Mouse (Mus musculus) heart, postnatal 10 days (tissue): ENCODE results near the gene Gspt1. TPM values are rescaled to one million over a fixed set of nuclear protein-coding genes. Genes with fewer than 3 reads are reported as not detected.
"Not testable (repeated sequence)": the region's sequence is repeated elsewhere in the genome, so short reads cannot be mapped to it uniquely, and the experiment has no call there.

Source experiments
- DNase-seq, 2 experiments: peaks; one replicate each; pipeline ENCODE4 v3.0.0; 2021
- intact Hi-C: fragments of 180-260 bp; cut with DNase I; formaldehyde crosslinking; loops from one replicate; pipeline ENCODE4 v1.15.1; 2025
- total RNA-seq, 2 experiments: library from RNA; stranded (reverse); gene quantifications; 2 replicates each; pipeline ENCODE4 v1.2.3; 2021

Gene Gspt1
- 10 to 100 TPM; 75.1 to 83.5 TPM for total RNA-seq

DNA sequence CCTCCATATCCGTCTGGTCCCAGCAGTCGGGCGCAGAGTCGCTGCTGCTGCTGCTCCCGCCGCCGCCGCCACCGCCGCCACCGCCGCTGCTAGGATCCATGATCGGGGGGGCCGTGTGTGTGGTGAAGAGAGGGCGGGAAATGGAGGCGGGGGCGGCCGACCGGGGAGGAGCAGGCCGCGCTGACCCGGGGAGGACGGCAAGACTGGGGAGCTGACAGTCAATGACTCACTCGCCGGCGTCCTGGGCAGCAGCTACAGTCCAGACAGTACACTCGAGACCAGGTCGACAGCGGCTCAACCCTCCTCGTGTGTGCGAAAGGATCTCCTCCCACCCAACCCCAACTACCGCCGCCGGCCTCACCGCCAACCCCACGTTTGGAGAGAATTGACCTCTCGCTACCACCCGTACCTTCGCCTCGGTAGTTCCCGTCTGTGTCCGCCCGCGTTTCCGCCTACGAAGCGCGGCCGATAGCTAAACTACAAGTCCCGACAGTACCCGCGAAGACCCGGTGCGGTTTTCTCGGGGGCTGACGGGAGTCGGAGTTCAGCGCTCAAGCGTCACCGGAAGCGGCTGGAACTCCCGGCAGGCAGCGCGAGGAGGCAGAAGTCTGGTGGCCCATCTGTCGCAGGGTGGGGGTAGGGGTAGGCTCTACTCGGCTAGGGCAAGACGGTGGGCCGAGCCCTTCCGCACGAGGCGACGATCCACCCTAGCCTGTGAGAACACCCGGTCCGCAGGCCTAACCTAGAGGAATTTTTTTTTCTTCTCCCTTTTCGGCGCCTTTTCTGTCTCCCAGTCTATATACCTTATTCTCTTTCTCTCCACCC lies at the start of gene Gspt1:
TSS of gene Gspt1 (minus strand) at position 428 of the 825 bp plus-strand sequence.
- intact Hi-C loops = loop anchor here (2.0 kb wide), 1 partner anchor 69 kb away; the partner anchor contains the start of gene Snx29
- DNase-seq = peak; percentile 99

DNA sequence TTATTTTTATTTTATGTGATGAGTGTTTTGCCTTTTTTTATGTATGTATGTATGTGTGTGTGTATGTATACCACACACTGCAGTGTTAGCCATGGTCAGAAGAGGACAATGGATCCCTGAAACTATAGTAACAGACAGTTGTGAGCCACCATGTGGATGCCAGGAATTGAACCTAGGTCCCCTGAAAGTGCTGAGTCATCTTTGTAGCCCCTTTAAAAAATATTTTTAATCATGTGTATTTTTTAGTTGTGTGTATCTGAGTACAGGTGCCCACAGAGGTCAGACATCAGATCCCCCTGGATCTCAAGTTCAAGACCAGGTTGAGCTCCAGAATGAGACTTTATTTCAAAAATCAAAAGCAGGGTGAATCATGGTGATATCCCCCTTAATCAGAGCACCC lies 49.6 kb upstream of the Gspt1 start:
- intact Hi-C loops = no loop called here
- DNase-seq = no peak

DNA sequence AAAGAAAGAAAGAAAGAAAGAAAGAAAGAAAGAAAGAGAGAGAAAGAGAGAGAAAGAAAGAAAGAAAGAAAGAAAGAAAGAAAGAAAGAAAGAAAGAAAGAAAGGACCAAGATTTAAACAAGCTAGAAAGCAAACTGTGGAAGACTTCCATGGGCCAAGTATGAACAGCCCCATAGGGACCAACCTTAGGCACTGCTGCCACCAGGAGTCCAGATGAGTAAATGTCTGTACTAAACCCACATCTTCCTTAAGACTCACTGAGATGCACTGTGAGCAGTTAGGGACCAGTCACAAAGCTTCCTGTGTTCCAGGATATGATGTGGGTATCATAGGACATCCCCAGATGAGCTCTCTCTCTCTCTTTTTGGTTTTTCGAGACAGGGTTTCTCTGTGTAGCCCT lies 43.6 kb upstream of the Gspt1 start:
- intact Hi-C loops = not testable (repeated sequence)
- DNase-seq = peak; percentile 15

DNA sequence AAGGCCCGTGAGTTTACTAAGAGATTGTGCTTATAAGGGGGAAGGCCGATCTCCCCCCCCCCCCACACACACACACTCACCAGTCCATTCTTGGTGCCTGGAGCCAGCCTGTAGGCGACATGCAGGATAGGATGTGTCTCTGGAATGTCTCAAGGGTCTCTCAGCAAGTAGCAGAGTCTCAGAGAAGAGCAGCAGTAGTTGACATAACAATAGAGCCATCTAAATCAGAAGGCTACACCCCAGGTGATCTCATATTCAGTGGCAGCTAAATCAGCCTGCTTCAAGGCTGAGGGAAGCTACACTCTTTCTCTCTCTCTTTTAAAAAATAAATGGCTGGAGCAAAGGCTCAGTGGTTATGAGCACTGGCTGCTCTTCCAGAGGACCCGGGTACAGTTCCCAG lies 41.5 kb upstream of the Gspt1 start:
- DNase-seq, intact Hi-C loops: not testable (repeated sequence)

DNA sequence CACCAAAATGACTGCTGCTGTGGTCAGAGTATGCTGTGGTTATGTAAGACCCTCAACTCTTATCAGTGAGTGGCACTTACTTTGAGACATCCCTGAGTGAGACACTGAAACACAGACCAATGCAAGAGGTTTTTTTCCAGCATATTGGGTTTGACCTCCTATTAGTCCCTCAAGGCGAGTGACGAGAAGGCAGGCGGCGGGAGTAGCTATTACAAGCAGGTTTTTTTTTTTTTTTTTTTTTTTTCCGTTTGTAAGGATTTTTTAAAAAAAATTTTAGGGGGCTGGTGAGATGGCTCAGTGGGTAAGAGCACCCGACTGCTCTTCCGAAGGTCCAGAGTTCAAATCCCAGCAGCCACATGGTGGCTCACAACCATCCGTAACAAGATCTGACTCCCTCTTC lies 34.7 kb upstream of the Gspt1 start:
- intact Hi-C loops, DNase-seq: not testable (repeated sequence)

DNA sequence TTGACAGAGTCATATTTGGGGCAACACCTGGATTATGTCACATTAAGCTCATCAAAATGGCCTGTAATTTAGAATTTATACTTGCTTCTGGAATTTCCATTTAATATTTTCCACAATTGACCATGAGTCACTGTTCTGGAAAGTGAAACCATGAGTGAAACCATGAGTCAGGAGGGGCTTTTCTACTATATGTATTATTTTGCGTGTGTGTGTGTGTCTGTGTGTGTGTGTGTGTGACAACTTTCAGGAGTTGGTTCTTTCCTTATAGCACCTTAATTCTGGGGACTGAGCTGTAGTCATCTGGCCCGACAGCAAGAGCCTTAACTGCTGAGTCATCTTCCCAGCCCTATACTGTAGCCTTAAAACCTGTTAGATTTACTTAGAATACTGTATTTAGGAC lies 31.8 kb upstream of the Gspt1 start:
- no peak for DNase-seq
- intact Hi-C loops = no loop called here

DNA sequence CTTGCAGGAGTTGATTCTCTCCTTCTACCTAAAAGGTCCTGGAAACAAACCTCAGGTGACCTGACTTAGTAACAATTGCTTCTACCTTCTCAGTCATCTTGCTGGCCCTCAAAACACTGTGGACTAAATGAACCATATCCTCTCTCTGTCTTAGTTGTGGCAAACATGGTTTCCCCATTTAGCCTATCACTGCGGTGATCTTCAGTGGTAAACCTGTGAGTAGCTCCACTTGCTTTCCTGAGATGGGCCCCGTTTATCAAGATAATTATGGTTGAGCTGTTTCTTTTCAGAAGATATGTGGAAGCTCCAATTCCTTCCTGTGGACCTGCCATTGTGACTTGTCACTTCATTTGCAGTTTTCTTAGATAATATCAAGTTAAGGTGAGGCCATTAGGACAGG lies 30.8 kb upstream of the Gspt1 start:
- no peak for DNase-seq
- intact Hi-C loops = no loop called here

DNA sequence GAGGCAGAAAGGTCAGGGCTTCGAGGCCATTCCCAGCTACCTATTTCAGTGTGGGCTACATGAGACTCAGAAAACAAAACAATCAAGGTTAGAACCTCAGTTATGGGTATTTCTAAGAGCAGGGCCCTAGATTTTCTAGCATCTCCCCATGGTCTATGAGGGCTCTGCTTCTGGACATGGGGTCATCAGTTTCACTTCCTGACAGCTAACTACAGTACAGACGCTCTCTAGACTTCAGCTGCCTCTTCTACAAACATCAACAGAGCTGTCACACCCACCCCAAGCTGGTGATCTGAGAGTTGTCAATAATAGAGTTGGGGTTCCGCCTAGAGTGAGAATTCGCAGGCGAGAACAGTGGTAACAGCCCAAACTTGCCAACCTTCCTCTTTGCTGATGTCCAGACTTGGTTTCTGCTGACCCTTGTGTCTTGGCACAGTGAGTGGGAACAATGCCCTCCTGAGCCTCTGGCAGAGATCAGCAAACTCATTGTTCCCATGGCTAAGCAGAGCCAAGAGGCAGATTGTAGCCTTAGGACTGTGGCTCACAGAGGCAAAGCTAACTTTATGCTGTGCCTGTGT lies 28.6 kb upstream of the Gspt1 start:
- intact Hi-C loops = no loop called here
- DNase-seq = peak; percentile 3 to 7

DNA sequence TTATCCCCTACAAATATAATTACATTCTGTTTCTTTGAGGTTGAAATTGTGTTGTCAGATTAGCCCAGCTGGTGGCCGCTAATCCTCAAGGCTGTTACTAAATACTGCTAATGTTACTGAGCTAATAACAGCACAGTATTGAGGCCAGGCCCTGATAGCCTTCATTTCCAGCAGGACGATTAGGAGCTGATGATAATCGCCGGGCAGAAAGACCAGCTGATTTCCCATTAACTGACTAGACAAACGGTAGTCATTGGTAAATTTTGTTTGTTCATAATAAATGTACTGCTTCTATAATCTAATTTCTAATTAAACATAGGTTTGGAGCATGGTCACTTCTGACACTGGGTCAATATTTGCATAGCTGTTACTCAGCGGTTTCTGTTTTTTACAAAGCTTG lies 24.7 kb upstream of the Gspt1 start:
- no peak for DNase-seq
- intact Hi-C loops = no loop called here

DNA sequence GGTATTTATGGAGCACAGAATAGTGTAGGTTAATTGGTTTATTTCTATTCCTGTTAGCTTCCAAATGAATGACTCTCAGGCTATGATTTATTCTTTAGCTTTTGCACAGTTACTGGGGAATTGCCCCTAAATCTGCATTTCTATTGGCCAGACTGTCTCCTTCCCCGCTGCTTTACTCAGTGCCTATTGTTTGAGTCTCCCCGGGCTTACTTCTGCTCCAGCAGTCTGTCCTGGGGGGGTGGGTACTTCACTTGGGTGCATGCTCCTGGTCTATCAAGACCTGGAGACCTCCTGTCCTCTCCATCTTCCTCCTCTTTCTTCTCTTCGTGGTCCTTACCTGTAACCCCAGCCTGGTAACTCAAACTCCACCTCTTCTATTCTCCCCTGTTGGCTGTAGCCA lies 22.8 kb upstream of the Gspt1 start:
- intact Hi-C loops = no loop called here
- no peak for DNase-seq

DNA sequence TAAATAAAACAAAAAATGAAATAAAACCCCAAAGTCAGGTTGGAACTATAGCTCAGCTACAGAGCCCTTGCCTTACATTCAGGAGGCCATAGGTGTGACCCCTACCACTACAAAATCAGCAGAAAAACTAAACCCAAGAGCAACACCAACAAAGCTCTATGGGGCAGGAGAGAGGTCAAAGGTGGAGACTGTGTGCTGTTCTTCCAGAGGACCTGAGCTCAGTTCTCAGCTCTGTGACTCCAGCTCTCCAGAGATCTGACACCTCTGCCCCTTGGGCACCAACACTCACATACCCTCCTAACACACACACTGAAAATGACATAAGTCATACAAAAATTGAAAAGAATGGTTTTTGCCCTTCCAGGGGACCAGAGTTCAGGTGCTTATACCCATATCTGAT lies 16.9 kb upstream of the Gspt1 start:
- no peak for DNase-seq
- intact Hi-C loops = no loop called here

DNA sequence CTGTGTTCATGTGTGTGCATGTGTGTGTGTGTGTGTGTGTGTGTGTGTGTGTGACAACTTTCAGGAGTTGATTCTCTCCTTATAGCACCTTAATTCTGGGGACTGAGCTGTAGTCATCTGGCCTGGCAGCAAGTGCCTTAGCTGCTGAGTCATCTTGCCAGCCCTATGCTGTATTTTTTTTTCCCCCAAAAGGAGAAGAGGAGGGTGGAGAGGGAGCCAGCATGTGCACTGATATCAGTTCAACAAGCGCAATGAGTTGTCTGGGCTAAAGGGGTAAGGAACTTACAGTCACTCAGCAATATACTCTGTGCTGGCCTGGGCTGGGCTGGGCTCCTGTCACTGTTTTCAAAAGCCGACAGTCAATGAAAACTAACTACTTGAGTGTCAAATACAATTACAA lies 16.5 kb upstream of the Gspt1 start:
- intact Hi-C loops = no loop called here
- DNase-seq = no peak

DNA sequence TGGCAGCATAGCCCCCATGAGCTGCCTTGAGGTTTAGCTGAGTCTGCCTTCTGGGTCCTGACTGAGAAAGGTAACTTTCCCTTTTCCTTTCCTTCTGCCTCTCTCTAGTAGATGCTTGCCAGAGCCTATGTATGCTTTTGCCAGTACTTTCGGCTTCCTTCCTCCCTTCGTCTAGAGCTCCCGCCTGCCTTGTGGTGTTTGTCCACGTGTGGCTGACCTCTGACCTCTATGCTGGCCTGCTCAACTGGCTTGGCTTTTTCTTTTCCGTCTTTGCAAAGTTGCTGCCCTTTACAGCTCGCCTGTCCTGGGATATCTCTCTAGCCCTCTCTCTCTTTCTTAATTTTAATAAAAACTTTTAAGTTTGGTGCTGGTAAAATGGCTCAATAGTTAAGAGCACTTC lies 15.7 kb upstream of the Gspt1 start:
- no peak for DNase-seq
- intact Hi-C loops = no loop called here

DNA sequence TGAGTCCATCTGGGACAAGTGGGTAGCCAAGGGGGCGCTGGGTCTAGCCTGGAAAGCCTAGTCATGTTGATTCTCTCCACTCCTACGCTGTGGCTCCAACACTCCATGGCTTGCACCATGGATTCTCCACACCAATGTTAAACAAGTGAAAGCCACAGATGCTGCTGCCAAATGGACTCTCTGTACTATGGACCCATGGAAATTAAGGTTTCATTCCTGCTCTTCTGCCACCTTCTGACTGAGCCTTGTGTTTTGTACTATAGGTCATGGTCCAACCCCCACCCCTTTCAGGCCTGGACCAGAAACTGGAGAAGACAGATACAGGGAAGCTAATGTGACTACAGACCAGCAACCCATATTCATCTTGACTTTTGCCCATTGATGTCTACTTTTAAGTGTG lies 12.4 kb upstream of the Gspt1 start:
- DNase-seq = no peak
- intact Hi-C loops = no loop called here

DNA sequence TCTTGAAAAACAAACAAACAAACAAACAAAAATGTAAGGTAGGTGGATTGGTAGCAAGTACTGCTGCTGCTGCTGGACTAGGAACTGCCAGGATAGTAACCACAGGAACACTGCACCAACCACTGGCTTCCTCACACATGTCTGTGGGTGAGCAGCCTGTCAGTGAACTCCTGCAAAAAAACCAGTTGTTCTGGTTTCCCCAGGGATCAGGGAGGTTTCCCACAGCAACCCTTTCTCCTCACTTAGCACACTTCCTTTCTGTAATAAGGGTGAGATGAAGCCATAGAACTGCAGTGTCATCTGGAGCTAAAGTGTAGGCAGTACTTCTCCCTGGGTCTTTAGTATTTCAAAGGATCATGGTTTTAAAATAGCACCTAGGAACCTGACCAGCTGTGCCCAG lies 9.1 kb upstream of the Gspt1 start:
- DNase-seq = no peak
- intact Hi-C loops = no loop called here

DNA sequence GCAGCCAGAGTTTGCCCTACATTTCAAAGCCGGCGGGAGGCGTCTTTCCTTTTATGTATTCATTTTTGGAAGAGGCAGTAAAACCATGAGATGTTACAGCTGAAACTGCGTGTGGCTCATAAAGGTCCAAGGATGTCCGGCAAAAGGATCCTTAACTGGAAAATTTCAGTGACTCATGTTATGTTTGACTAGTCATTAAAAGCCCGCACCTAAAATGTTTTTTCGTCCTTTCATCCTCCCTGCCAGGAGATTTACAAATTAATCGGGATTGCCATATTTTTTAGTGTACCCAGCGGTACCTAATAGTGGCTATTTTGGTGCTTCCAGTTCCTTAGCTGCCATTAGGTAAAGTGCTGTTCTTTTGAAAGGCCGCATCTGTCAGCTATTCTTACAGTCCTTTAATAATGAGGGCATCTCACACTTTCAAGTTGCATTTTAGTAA lies 619 bp upstream of the Gspt1 start:
- no peak for DNase-seq
- intact Hi-C loops = loop anchor here (2.0 to 5.0 kb wide), 2 partner anchors 68 to 163 kb away; partner anchors contain the start of gene Snx29

DNA sequence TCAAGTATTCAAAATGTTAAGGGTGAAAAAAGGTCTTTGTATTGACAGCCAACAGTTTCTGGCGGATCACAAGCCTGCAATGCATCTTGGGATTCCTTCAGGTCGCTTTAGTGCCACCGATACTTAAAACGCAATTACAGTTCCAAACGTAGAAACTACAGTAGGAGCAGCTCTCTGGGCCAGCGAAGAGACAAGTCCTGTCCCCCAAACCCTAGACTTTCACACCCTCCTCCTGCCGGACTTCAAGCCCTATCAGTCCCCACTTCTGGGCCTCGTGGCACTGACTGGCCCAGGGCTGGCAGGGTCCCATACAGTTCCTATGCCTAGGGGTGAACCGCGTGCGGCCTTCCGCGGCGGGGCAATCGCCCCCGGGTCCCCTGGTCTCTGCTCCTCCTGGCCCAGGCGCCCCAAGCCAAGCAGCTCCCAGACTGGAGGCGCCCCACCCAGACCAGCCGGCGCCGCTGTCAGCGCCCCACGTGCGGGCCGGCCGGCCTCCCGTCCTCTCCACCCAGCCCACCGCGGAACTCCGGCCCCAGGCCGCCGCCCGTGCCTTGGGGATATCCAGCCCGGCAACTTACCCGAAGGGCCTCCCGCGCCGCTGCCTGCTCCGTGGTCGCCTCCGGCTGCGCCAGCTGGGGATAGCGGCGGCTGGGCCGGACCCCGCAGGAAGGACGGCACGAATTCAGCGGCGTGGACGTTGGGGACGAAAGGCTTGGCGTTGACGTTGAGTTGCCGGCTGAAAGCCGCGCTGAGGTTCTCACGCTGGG lies 877 bp downstream of the Gspt1 start:
- DNase-seq = peak; percentile 65 to 69
- intact Hi-C loops = no loop called here

DNA sequence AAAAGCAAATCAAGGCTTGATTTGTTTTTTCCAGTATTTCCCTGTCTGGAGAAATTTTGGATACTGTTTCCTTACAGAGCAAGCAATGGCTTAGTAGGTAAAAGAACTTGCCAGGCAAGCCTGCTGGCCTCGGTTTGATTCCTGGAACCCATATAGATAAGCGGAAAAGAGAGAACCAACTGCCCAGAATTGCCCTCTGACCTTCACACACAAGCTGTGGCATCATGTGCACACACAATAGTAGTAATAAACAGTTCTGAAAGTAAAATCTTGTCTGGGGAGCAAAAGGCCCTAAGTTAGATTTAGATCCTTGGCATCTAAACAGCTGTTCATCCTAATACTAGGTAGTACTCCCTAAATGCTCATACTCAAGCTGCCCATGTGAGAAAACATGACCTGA lies 6.3 kb downstream of the Gspt1 start:
- intact Hi-C loops = no loop called here
- no peak for DNase-seq

DNA sequence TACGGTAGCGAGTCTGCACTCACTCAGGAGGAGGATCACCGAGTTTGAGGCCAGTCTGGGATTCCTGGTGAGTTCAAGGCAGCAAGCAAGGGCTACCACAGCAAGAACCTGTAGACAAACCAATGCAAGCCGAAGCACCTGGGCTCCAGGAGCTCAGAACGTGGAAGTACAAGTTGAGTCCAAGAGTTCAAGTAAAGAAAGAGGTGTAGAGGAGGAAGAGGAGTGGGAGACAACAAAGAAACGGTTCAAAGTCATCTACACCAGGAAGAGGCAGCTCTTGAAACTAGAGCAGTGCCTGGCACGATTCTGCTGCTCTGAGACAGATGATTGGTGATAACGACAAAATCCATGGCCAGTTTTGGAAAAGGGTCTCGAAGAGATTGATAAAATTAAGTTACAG lies 8.4 kb downstream of the Gspt1 start:
- intact Hi-C loops = no loop called here

DNA sequence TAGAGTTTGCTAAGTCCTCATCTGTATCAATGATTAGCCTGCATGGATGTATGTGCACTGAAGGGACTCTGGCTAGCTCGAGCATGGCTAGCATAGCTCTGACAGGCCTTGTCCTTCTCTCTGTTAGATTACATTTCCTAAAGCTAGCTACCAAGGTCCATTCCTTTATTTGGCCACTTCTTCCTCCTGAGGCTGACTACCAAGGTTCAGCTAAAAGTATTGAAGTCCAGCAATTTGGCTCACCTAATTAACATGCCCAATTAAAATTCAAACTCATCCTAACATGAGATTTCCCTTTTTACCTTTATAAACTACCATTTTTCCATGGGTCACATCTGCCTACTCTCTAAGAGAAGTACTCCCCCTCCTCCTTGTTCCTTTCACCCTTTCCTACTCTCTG lies 11.7 kb downstream of the Gspt1 start:
- intact Hi-C loops = no loop called here
- DNase-seq = no peak

More for the DNA sequence above, 8.4 kb downstream of the Gspt1 start:
- no peak for DNase-seq

DNA sequence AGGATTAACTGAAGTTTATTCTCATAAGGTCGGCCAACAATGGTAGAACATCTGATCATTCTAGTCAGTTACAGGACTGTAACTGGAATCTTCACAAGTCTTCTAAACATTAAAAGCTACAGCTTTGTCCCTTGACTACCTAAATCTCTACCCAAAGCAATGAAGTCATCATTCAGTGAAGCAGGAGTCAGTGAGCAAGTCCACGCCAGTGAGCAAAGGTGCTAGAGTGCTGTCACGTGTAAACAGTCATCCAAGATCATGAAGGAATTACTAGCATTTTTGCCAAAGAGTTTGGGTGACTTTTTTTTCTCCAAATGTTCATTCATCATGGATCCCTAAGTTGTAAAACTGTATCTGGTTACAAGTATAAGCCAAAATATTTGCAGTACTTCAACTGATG lies 36.3 kb downstream of the Gspt1 start:
- no peak for DNase-seq
- intact Hi-C loops = no loop called here
